Mouse (Mus musculus): Measurements from ENCODE around the gene Adm2.

- TF ChIP-seq CTCF (conservative IDR thresholded peaks at IDR 0.05; ENCODE audit: low read length) (no peak), NANOG (IDR thresholded peaks at IDR 0.05; ENCODE audit: borderline replicate concordance, low read length) (no peak)
These were observed 31.9 kb downstream of the Adm2 start for GRCm38 (mm10) chr15:89354455-89354854.

Measured in E14TG2a.4 (cell line).